Mouse (Mus musculus): ENCODE measurements around the gene Actr3b. TPM values are rescaled to one million over a fixed set of nuclear protein-coding genes. Genes with fewer than 3 reads are reported as not detected.
"Not testable (repeated sequence)": the region's sequence is repeated elsewhere in the genome, so short reads cannot be mapped to it uniquely, and the experiment has no call there.

Gene Actr3b
- polyA plus RNA-seq, 1 experiment from 2014 or later: 5.8 TPM

DNA sequence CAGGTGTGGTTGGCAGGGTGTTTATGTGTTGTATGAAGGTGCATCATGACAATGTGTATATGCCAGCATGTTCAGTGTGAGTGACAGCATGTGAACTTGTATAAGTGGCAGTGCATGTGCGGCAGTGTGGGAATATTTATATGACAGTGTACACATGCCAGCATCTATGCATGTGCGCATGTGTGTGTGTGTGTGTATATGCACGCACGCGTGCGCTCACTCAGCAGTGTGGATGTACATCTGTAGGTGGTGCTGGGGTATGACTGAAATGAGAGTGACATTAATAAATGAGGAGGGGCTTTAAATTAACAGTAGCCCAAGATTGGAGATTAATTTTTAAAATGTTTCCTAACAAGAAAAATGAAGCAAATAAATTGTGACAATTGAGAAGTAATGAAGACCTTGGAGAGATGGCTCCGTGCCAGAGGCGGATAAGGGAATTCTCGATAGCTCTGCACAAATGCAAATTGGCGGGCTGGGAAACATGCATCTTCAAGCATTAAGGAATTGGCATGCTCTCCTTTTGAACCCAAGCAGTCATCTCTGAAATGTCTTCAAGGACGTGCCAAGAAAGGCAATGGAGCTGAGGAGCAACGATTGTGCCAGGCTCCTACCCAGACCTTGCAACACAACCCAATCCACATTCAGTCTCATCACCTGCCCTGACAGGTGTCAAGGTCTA lies 111.7 kb downstream of the Actr3b start:
- Histone ChIP-seq H3K9me3 (peaks cover 4% of the 10 kb centered on the region), H3K27me3 (replicated peaks; ENCODE audit: low read depth, poor library complexity, severe bottlenecking) (no peaks in the 10 kb centered on the region), H3K36me3 (replicated peaks) (no peaks in the 10 kb centered on the region), H3K27ac (replicated peaks) (no peak overlapping the region), H3K4me1 (no peaks in the 10 kb centered on the region), H3K4me3 (no peak overlapping the region)
- 92% methylated on average over 12 of the region's 12 CpGs for WGBS
- no peak for DNase-seq (ENCODE audit: low spot score)

DNA sequence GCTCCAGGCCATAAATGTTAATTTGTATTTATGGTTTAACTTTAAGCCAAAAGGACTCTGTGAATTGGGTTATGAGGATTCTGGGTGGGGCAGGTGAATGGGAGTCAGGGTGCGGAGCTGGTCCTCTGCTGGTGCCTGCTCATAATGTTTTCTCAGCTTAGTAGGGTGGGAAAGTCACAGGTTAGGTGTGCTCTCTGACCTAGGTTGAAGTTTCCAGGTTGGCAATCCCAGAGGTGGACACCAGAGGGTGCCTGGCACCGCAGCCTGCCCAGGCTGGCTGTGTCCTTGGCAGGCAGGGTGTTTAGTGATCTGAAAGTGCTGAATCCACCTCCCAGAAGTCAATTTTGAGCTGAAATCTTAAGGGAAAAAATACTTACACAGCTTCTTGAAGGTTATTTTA lies 113.2 kb downstream of the Actr3b start:
- no peak overlapping the region for H3K27ac ChIP-seq (replicated peaks)
- no peaks in the 10 kb centered on the region for H3K36me3 ChIP-seq (replicated peaks)
- 67% methylated on average over 2 of the region's 2 CpGs for WGBS

DNA sequence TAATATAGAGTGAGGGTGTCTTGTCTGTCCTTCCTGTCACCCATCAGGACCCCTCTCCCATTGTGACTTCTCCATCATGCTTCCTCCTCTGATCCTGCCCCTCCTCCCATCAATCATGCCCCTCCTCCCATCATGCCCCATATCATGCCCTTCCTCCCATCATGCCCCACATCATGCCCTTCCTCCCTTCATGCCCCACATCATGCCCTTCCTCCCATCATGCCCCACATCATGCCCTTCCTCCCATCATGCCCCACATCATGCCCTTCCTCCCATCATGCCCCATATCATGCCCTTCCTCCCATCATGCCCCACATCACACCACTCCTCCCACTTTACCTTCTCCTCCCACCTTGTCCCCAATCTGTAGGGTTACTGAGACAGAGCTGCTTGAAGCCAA lies 116.1 kb downstream of the Actr3b start:
- H3K27ac ChIP-seq (replicated peaks); H3K4me1 ChIP-seq; DNase-seq (ENCODE audit: low spot score); H3K36me3 ChIP-seq (replicated peaks); H3K4me3 ChIP-seq; H3K27me3 ChIP-seq (replicated peaks; ENCODE audit: low read depth, poor library complexity, severe bottlenecking); H3K9me3 ChIP-seq: not testable (repeated sequence)

More for the DNA sequence above, 113.2 kb downstream of the Actr3b start:
- Histone ChIP-seq H3K4me3 (no peak overlapping the region), H3K4me1 (no peaks in the 10 kb centered on the region), H3K27me3 (replicated peaks; ENCODE audit: low read depth, poor library complexity, severe bottlenecking) (no peaks in the 10 kb centered on the region), H3K9me3 (peaks cover 4% of the 10 kb centered on the region)
- no peak for DNase-seq (ENCODE audit: low spot score)

DNA sequence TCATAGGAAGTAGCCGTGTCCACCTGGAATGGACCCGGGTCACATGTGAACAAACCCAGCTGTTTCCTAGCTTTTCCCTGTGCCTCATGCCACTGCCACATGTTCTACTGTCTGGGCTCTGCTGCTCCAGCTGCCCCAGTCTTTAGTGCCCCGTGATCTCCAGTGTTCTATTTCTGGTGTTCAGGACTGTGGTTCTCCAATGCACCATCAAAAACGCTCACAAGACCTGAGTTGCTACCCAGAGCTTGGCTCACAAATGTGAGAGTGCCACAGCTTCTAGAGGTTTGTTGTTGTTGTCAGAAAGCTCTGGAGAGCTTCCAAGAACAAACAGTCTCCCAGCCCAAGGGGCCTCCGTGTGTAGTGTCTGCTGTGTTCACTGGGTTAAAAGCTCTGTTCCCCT lies 117.5 kb downstream of the Actr3b start:
- Histone ChIP-seq H3K27ac (replicated peaks) (no peak overlapping the region), H3K9me3 (no peaks in the 10 kb centered on the region), H3K27me3 (replicated peaks; ENCODE audit: low read depth, poor library complexity, severe bottlenecking) (no peaks in the 10 kb centered on the region), H3K4me1 (no peaks in the 10 kb centered on the region), H3K36me3 (replicated peaks) (no peaks in the 10 kb centered on the region), H3K4me3 (no peak overlapping the region)
- no peak for DNase-seq (ENCODE audit: low spot score)
- 81% methylated on average over 5 of the region's 5 CpGs for WGBS

- 85% methylated on average over 3 of the region's 3 CpGs for WGBS
- H3K4me1 ChIP-seq: no peaks in the 10 kb centered on the region
- no peak overlapping the region for H3K27ac ChIP-seq (replicated peaks)
- no peaks in the 10 kb centered on the region for H3K27me3 ChIP-seq (replicated peaks; ENCODE audit: low read depth, poor library complexity, severe bottlenecking)
- DNase-seq (ENCODE audit: low spot score): no peak
- H3K9me3 ChIP-seq: no peaks in the 10 kb centered on the region
- H3K4me3 ChIP-seq: no peak overlapping the region
- no peaks in the 10 kb centered on the region for H3K36me3 ChIP-seq (replicated peaks)
Observed at GRCm38 (mm10) chr5:25877996-25878395, 118.2 kb downstream of the Actr3b start.

DNA sequence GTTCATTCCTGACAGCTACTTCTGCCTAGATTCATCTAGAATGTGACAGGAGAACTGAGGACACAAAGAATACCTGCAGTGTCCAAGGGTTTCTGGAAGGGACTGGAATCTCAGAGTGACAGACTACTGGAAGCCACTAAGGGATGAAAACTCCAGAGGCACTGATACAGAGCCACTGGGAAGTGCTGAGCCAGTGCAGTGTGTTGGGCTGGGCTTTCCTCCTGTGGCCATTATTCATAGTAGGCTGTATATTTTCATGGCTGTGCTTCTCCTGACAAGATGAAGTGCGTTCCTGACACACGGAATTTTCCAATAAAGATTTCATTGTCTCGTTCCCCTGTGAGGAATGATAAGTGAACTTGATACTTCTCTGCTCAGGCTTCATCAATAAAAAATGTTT lies 126.9 kb downstream of the Actr3b start:
- Histone ChIP-seq H3K4me1 (no peaks in the 10 kb centered on the region), H3K36me3 (replicated peaks) (no peaks in the 10 kb centered on the region), H3K27ac (replicated peaks) (no peak overlapping the region), H3K9me3 (peaks cover 9% of the 10 kb centered on the region), H3K4me3 (no peak overlapping the region), H3K27me3 (replicated peaks; ENCODE audit: low read depth, poor library complexity, severe bottlenecking) (no peaks in the 10 kb centered on the region)
- DNase-seq (ENCODE audit: low spot score): no peak
- 88% methylated on average over 3 of the region's 3 CpGs for WGBS

GRCm38 (mm10) chr5:25889746-25890382 lies 130.1 kb downstream of the Actr3b start:
- no peak overlapping the region for H3K27ac ChIP-seq (replicated peaks)
- no peaks in the 10 kb centered on the region for H3K36me3 ChIP-seq (replicated peaks)
- peaks cover 8% of the 10 kb centered on the region for H3K9me3 ChIP-seq
- H3K4me1 ChIP-seq: 0 out of 2 replicates have a peak, but pooled peaks cover 3% of the 10 kb centered on the region
- H3K27me3 ChIP-seq (replicated peaks; ENCODE audit: low read depth, poor library complexity, severe bottlenecking): no peaks in the 10 kb centered on the region
- H3K4me3 ChIP-seq: no peak overlapping the region
- DNase-seq (ENCODE audit: low spot score): no peak
- 64% methylated on average over 3 of the region's 3 CpGs for WGBS

GRCm38 (mm10) chr5:25891321-25891720 lies 131.5 kb downstream of the Actr3b start:
- DNase-seq (ENCODE audit: low spot score): no peak
- H3K9me3 ChIP-seq: no peaks in the 10 kb centered on the region
- H3K27me3 ChIP-seq (replicated peaks; ENCODE audit: low read depth, poor library complexity, severe bottlenecking): no peaks in the 10 kb centered on the region
- H3K27ac ChIP-seq (replicated peaks): no peak overlapping the region
- no peaks in the 10 kb centered on the region for H3K36me3 ChIP-seq (replicated peaks)
- H3K4me3 ChIP-seq: no peak overlapping the region
- 0 out of 2 replicates have a peak, but pooled peaks cover 3% of the 10 kb centered on the region for H3K4me1 ChIP-seq
- 93% methylated on average over 1 of the region's 1 CpGs for WGBS

Other genes with a start within 250 kb of the Actr3b start
- gene Cct8l1, start 243.9 kb upstream of the Actr3b start, polyA plus RNA-seq (2016; fragmentation: Nextera tagmentation; extraction: Ambion mirVana): 0.07 and 0.08 TPM in 2 replicates
- 18.0 and 20.4 TPM in 2 replicates for gene Xrcc2, start 54.2 kb upstream of the Actr3b start, polyA plus RNA-seq (2016; fragmentation: Nextera tagmentation; extraction: Ambion mirVana)
- not detected in 2 replicates for gene Gm21663, start 182.4 kb downstream of the Actr3b start, polyA plus RNA-seq (2016; fragmentation: Nextera tagmentation; extraction: Ambion mirVana)
- not detected in 2 replicates for gene Gm21671, start 194.4 kb downstream of the Actr3b start, polyA plus RNA-seq (2016; fragmentation: Nextera tagmentation; extraction: Ambion mirVana)
- gene Gm21680, start 212.7 kb downstream of the Actr3b start, polyA plus RNA-seq (2016; fragmentation: Nextera tagmentation; extraction: Ambion mirVana): 0.09 and 0.13 TPM in 2 replicates
- gene Gm21698, start 228.7 kb downstream of the Actr3b start, polyA plus RNA-seq (2016; fragmentation: Nextera tagmentation; extraction: Ambion mirVana): 0.09 and 0.12 TPM in 2 replicates
- 0.09 TPM in 1 of 2 replicates, not detected in the other for gene Gm1979, start 244.8 kb downstream of the Actr3b start, polyA plus RNA-seq (2016; fragmentation: Nextera tagmentation; extraction: Ambion mirVana)